Mouse (Mus musculus): ENCODE results near the gene Plscr2.

- TF ChIP-seq POLR2A (IDR thresholded peaks at IDR 0.05; ENCODE audit: borderline replicate concordance, low read depth, low read length) (no peak), CTCF (IDR thresholded peaks at IDR 0.05; ENCODE audit: low read depth, low read length) (no peak)
Observed at GRCm38 (mm10) chr9:92289675-92290074, 14.3 kb downstream of the Plscr2 start.
